Mouse (Mus musculus) liver, postnatal 0 days (tissue): ENCODE measurements around the gene Rrnad1.

Source experiments
- CTCF ChIP-seq: sonication (generic); IDR thresholded peaks from 2 replicates; pipeline ENCODE4 v1.5.1; 2016; ENCODE audit warnings: antibody characterized with exemption, low read depth
- EP300 ChIP-seq: IDR thresholded peaks from 2 replicates; pipeline ENCODE4 v1.6.1; 2016; ENCODE audit warnings: antibody characterized with exemption, low read depth, mild to moderate bottlenecking

- TF ChIP-seq CTCF (no peak), EP300 (no peak)
Observed at GRCm38 (mm10) chr3:87974381-87974987, 44.0 kb upstream of the Rrnad1 start.
